Mouse (Mus musculus) heart, postnatal 10 days (tissue): Measurements from ENCODE around the gene Aspscr1. TPM values are rescaled to one million over a fixed set of nuclear protein-coding genes. Genes with fewer than 3 reads are reported as not detected.

Experiments used
- DNase-seq, 2 experiments: peaks; one replicate each; pipeline ENCODE4 v3.0.0; 2021
- intact Hi-C: fragments of 180-260 bp; cut with DNase I; formaldehyde crosslinking; loops from one replicate; pipeline ENCODE4 v1.15.1; 2025
- total RNA-seq, 2 experiments: library from RNA; stranded (reverse); gene quantifications; 2 replicates each; pipeline ENCODE4 v1.2.3; 2021

The Aspscr1 gene
- total RNA-seq = 10 to 100 TPM; 52.8 to 53.0 TPM

DNA sequence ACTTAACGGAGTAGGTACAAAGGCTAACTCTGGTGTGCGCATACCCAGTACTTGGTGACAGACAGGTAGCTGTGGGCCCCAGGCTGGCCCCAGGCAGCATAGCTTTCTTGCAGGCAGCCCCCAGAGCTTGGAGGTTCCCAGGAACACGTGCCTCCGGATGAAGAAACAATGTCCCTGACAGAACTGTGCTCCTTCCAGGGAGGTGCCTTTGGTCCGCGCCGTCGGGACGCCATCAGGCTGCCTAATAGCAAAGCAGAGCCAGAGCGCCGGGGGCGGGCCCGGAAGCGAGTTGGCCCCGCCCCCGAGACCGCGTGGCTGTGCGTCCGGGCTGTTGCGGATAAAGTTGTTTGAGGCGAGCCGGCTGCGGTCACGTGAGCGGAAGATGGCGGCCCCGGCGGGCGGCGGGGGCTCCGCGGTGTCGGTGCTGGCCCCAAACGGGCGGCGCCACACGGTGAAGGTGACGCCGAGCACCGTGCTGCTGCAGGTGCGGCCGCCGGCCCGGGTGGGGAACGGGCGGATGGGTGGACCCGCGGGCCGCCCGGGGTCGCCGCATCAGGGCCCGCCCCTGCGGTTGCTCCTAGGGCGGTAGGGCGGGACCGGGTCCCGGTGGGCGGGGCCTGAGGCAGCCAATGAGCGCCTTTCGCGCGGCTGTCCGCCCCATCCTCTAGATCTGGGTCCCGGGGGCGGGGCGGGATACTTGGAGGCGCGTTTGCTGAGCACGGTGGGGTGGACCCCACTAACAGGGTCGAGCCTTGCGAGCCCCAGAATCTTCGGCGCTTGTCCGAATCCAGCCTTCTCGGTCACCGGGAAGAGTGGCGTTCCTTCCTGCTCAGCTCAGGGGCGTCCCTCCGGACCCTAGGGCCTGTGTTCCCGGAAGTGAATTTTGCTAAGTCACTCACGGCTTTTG lies at the start of gene Aspscr1:
Aspscr1 (plus strand) TSS at position 287 of the 907 bp plus-strand sequence.
- intact Hi-C loops = no loop called here
- DNase-seq = peak; percentile 95 to 97

DNA sequence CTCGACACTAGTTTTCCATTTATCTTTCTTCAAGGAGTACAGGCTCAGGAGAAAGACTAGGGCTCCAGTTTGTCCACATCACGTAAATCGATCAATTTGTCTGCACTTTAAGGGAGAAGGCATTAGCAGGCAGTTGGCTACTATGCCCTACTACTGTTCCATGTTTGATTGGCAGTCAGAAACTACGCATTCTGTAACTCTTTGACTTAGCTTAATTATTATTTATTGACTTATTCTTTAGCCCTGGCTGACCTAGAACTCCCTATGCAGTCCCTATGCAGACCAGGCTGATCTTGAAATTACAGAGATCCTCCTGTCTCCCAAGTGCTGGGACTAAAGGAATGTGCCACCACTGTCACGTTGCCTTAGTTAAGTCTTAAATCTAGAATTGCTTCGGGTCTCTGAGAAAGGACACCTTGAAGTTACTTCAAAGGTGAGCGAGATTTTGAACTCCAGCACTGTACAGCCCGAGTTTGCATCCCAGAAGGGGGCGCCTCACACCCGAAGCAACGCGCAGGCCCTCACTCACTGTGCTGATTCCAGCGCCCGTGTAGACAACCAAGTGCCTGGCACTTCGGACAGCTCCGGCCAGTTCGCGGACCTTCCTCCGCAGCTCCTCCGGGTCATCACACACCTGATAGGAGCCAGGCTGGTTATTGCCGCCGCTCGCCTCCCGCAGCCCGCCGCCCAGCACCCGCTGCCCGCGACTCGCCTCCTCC lies 48.7 kb upstream of the Aspscr1 start:
- intact Hi-C loops = loop anchor here (1.0 kb wide), 1 partner anchor 88 kb away; no protein-coding TSS in a partner anchor
- DNase-seq = peak; percentile 74 to 82

DNA sequence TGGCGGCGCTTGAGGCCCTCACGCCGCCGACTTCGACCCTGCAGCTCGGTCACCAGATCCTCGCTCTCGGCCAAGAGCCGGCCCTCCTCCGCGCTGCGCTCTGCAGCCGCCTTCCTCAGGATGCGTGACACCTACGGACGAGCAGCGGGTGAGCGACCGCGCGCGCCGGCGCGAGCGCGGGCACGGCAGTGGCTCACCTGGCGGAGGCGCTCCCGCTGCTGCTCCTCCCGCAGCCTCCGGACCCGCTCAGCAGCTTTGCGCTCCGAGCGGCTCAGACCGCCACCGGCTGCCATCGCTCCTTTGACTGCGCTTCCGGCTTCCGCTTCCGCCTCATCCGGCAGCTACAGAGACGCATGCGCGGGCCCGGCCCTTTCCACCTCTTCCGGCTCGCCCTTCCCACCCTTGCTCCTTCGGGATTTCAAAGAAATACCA lies 48.1 kb upstream of the Aspscr1 start:
- intact Hi-C loops = loop anchor here (1.0 kb wide), 1 partner anchor 88 kb away; no protein-coding TSS in a partner anchor

DNA sequence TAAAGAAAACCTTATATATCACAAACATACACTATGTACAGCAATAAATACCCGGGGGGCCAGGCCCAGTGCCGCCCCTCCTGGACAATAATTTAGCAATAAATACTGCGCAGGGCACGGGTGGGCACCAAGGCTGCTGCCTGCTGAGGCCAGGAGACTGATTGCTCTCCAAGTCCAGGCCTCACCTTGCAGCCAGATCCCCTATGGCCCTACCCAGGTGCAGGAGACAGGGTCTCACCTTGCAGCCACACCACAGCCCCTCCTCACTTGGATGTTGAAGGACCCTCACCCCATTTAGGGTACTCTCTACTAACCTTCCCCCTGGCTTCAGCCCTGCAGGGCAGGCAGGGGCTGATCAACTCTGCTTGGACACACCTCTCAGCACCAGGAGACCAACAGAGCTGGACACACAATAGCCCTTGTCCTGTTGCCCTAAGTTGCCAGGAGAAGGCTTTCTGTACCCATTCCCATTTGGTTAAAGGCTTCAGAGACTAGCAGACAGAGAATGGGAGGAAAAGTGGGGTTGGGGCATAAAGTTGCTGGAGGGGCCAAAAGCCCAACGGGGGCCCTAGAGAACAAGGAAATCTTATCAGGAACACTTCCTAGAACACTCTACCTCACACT lies 47.5 kb upstream of the Aspscr1 start, which contains the start of gene Sirt7:
Sirt7 (minus strand) TSS at position 89 of the 624 bp plus-strand sequence.
- intact Hi-C loops = no loop called here
- no peak for DNase-seq

More for the DNA sequence above, 48.1 kb upstream of the Aspscr1 start:
- peak; percentile 89 to 92 for DNase-seq

DNA sequence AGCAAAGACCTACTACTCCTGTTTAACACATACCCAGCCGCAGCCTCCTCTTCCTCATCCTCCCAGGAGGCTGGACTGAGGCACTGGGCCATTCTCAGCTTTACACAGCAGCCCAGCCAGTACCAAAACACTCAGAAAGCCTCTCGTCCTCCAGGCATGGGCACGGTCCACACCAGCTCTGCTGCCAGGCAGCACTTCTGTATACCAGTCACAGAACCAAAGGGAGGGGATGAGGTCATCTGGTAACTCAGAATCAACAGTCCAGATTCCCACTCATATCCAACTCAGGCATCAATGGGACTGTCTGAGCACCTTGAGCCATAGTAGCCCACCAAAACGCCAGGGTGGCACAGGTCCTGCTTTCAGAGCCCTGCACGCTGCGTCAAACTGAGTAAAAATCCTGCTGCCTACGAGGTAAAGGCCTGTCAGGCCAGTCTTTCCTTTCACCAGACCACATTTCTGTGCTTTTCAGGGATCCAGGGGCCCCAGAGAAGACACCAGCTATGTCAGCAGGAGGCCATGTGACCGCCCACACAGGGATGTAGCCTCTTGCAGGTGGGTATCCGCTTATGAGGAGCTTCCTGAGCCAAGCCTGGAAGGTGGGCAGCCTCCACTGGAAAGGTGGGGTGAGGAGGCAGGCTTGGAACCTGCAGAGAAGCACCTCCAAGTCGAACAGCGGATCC lies 45.8 kb upstream of the Aspscr1 start:
- DNase-seq = no peak
- intact Hi-C loops = no loop called here

DNA sequence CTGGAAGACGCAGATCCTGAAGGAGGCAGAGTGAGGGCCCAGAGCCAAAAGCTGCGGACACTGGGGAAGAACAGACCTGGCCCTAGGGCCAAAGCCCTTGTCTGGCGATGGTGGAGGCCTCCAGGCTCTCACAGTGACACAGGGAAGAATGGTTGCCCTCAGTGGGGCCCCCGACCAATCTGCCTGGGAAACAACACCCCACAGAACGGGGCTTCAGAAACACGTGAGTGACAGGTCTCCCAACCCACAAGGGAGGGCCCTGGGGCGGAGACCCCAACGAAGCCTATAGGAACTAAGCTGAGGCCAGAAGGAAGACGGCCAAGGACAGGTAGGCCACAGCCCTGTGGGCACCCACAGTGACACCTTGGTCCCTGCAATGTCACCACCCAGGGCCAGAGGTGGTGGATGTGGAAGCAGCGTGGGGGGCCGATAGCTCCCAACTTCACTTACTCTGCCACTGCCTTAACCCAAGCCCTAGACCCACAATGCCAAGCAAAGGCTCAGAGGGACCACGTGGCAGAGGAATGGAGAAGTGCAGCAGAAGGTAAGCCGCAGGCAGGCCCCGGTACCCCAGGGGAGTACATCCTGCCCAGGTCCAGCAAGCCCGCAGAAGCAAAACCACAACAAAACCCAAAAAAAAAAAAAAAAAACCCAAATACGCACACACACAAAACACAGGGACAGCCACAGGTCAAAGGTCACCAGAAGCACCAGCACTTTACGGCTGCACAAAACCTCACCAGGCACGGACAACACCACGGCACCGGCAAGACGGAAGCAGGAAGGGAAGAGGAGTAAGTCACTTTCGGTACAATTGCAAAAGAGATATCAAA lies 45.1 kb upstream of the Aspscr1 start:
- intact Hi-C loops = no loop called here
- DNase-seq = no peak

DNA sequence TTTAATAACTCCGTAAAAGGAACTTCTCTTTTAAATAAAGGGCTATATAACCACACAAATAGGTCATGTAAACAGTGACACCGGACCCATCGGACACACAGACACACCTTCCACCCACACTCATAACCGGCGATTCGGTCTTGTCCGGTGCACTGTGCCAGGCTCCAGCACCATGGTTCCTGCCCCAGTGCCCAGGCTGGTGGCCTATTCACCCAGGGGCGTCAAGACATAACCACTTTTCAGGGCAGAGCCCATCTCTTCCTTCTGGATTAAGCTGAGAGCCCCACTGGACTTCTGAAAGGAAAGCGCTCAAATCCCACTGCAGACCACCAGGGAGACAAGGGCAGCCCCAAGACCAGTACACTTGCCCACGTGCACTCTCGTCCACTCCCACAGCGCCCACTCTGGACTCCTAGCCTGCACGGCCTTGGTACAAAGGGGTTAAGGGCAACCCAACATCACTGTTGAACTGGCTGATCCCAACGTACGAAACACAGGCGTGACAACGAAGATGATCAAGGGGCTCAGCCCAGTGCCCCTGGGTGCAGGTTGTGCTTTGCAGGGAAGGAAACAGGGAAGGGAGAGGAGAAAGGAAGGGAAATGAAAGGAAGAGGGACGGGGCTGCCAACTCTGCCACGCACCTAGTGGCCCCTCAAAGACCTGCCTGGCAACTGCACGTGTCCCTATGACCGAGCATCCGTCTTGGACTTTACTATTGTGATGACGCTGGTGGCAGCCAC lies 44.0 kb upstream of the Aspscr1 start:
- DNase-seq = no peak
- intact Hi-C loops = no loop called here

DNA sequence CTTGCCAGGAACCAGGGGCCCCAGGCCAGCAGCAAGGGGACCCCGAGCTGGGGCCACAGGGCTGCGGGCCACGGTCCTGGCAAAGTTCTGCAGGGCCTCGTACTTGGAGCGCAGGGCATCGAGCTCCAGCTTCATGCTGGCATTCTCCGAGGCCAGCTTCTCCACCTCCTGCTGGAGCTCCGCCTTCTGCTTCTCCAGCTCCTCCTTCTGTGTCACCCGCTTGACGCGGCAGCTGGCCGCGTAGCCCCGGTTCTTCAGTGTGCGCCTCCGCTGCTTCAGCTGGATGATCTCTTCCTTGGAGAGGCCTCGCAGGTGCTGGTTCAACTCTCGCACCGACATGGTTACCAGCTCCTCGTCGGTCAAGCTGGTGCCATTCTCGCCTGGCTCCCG lies 43.4 kb upstream of the Aspscr1 start:
- DNase-seq = peak in 1 of 2 experiments; percentile 44
- intact Hi-C loops = no loop called here

DNA sequence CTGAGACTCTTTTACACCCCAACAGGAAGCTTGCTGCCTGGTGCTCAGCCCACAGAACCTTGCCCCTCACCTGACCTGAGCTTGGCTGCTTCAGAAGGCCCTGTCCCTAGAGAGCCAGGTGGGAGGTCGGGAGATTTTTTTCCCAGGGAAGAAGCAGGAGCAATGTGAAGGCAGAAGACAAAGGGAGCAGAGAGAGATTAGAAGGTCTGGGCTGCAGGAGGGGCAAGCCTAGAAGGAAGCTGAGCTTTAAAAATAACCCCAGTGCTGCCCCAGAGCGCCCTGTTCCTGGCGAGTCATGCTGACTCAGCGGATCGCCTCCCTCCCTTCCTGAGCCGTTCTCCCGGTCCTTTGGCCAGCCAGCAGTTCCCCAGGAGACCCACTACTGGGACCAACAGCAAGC lies 42.9 kb upstream of the Aspscr1 start:
- peak; percentile 68 to 73 for DNase-seq
- intact Hi-C loops = no loop called here

DNA sequence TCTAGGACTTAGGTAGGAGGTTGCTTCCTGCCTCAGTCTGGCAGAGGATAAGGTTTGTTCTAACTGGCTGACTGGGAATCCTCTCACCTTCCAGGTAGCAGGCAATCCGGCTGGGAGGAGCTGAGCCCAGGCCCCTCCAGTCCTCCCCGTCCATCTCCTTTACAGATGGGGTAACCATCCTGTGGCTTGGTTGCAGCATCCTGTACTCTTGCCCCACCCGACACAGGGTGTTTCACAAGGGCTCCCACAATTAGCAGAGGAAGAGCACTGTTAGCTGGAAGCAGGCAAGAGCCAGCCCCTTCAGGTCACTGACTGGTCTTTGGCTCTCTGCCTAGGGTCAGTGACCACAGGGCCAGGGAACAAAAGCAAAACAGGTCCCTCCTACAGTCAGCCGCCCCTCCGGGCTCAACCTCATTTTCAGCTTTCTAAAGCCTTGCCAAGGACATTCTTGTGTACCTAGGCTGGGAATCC lies 42.3 kb upstream of the Aspscr1 start:
- intact Hi-C loops = no loop called here
- peak in 1 of 2 experiments; percentile 56 for DNase-seq

DNA sequence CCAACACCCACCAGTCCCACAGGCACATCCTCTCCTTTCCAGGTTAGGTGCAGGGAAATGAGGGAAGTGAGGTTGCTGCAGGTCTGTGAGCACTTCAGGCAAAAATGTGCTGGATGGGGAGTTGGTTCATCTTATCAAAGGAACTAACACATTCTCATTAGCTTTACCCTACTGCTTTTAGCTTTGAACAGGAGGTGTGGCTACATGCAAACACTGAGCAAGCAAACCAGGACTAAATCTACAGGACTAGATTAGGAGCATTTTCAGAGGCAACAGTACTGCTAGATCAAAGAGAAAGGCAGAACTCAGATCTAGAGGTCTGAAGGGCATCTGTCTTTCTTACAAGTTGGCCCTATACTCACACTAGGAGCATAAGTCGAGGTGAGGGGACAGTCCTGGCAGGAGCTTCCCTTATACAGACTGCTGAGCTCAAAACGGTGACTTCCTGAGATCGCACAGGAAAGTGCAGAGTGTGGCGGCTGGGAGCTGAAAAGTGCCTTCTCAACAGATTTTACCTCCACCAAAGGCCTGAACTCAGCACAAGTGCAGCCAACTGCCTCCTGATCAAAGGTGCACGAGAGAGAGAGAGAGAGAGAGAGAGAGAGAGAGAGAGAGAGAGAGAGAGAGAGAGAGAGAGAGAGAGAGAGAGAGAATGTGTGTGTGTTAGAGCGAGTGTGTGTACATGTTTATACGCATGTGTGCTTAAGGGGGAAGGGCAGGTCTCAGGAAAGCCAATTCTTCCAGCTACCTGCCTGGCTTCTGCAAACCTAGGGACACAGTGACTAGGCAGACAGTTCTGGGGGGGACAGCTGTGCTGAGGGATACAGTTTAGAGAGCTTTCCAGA lies 41.7 kb upstream of the Aspscr1 start:
- intact Hi-C loops = no loop called here
- DNase-seq = no peak

DNA sequence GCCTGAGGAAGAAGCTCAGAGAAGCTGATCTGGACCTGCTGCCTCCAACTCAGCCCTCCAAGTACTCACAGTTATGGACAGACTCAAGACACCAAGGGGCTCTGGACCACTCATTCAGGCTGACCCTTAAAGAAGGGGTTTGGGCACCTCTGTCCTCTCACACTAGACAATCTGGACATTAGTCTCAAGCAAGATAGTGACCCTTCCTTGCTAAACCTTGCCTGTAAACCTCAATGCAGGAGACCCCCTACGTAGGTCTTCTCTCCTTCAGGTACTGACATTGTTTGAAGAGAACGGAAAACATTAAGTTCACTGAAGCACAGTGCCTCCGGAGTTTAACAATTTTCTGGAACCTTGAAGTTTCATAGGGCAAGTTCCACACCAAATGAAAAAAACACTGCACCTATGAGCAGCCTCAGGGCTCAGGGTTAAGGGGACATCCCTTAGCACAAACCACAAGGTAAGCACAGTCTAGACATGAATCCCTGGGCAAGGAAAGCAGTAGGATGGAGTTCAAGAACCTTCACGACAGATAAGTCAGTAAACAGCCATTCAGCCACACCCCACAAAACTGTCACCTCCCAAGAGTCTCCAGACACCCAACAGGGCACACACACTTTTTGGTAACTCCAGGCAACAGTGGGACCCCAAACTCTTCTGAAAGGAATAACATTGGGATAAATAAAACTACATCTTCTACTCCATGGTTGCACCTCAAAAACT lies 40.9 kb upstream of the Aspscr1 start:
- no peak for DNase-seq
- intact Hi-C loops = no loop called here

DNA sequence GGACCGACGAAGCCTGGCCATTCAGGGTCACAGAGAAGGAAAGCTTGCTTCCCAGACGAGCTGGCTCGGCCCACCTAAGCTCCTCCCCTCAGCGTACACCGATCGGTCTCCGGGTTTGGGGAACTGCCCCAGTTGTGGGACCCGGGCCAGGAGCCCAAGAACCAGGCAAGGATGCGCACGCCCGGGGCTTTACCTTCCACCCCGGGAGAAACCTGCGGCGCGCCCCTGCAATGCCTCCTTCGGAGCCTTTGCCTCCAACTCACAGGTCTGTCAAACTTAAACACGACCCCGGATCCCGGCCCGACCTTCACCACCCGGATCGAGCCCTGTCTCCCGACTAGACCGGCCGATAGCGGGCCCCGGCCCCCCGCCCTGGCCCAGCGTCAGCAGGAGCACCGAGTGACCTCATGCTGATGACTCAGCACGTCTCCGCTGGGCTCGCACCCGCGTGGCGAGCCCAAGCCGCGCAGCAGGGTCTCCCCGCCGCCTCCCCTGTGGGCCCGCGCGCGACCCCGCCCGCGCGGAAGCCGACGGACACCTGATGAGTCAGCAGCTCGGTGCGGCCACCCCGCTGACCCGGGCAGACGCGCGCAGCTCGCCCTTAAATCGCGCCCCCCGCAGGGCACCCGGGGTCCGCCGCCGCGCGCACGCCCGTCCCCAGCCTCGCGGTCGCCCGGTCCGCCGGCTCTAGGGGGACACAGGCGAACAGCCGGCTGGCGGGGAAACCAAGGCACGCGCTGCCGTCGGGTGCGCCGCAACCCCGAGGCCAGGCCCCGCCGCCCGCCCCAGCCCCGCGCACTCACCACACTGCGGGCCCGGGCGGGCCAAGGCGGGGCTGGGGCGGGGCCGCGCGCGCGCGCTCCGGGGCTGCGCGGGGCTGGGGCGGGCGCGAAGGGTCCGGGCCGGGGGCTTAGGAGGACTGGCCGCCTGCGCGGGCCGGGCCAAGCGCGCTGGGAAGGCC lies 39.9 kb upstream of the Aspscr1 start:
- DNase-seq = peak; percentile 78 to 80
- intact Hi-C loops = no loop called here

DNA sequence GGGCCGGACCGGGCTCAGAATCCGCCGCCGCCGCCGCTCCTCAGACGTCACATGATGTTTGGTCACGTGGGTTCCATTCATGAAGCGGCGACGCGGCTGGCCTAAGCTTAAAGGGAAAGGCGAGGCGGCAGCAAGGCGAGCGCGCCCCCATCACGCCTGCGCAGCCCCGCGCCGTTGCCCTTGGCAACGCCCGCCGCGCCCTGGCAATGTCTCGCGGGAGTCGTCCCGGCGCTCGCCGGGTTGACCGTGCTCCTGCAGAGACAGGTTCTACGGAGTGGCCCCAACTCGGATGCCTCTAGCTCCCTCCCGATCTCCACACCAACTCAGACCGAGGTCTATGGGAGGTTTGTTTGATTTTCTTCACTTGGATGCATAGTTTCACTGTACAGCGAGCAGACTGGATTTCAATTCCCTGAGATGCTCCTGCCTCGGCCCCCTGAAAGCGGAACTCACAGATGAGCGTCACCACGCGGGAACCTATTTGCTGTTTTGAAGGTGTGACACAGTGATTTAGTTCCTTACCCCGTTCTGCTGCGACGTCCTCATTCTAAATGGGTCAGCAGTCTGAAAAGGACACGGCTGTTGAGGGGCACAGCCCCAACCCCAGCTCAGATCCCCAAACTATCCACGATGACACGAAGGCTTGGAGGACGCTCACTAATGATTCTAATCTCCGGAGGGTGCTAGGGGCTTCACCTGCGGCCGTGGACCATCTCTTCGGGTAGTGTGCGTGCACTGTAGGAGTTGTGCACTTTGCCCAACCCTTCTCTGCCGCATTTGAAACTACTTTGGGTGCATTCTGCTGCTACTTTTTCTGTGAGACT lies 39.0 kb upstream of the Aspscr1 start, which contains the start of gene Mafg:
Mafg (minus strand) TSS at position 81 of the 824 bp plus-strand sequence.
- intact Hi-C loops = no loop called here
- peak; percentile 95 for DNase-seq

DNA sequence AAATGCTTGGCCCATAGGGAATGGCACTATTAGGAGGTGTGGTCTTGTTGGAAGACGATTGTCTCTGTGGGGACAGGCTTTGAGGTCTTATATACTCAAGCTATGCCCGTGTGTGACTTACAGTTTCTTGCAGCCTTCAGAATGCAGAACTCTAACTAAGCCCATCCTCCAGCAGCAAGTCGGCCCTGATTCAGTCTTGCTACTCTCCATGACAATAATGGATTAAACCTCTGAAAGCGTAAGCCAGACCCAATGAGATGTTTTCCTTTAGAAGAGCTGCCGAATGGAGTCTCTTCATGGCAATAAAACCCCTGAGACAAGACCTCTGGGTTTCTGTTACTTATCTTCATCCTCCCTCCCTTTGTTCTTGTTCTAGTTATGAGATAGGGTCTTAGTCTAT lies 38.0 kb upstream of the Aspscr1 start:
- no peak for DNase-seq
- intact Hi-C loops = no loop called here
